Mouse (Mus musculus) liver, embryonic 11.5 days (tissue): ENCODE data around the gene Tnfaip3. TPM values are rescaled to one million over a fixed set of nuclear protein-coding genes. Genes with fewer than 3 reads are reported as not detected.

Source experiments
- ATAC-seq: fragments of 200-750 bp; cut with Nextera tagmentation; replicated peaks from 2 replicates; pipeline ENCODE4 v1.8.0; 2017; ENCODE audit warnings: moderate number of reproducible peaks, mild to moderate bottlenecking, moderate TSS enrichment, moderate library complexity; ENCODE audit not compliant: low FRiP score
- DNase-seq: peaks from one replicate; pipeline ENCODE4 v3.0.0-alpha.2; 2017; ENCODE audit warnings: low spot score
- H3K27ac ChIP-seq: fragments of 300-500 bp; sonication (generic); 2 replicates; pipeline ENCODE4 v1.5.1; 2014; ENCODE audit warnings: mild to moderate bottlenecking, low read depth, low read length, control low read depth
- H3K27me3 ChIP-seq: fragments of 300-500 bp; sonication (generic); replicated peaks from 2 replicates; pipeline ENCODE4 v1.6.1; 2014; ENCODE audit warnings: low read length, mixed read lengths; ENCODE audit not compliant: control insufficient read depth, insufficient read depth
- H3K36me3 ChIP-seq: fragments of 300-500 bp; sonication (generic); 2 replicates; pipeline ENCODE4 v1.6.1; 2014; ENCODE audit warnings: mild to moderate bottlenecking, low read length, moderate library complexity, mixed read lengths; ENCODE audit not compliant: control insufficient read depth, insufficient read depth
- H3K4me1 ChIP-seq: fragments of 300-500 bp; sonication (generic); replicated peaks from 2 replicates; pipeline ENCODE4 v1.6.1; 2014; ENCODE audit warnings: low read length, mixed read lengths; ENCODE audit not compliant: control insufficient read depth, insufficient read depth
- H3K4me2 ChIP-seq: fragments of 300-500 bp; sonication (generic); 2 replicates; pipeline ENCODE4 v1.6.1; 2014; ENCODE audit warnings: mild to moderate bottlenecking, control low read depth, moderate library complexity
- H3K4me3 ChIP-seq: fragments of 300-500 bp; sonication (generic); 2 replicates; pipeline ENCODE4 v1.5.1; 2014; ENCODE audit warnings: low read depth, low read length, control low read depth
- H3K9ac ChIP-seq: fragments of 300-500 bp; sonication (generic); 2 replicates; pipeline ENCODE4 v1.6.1; 2014; ENCODE audit warnings: low read depth, low read length, control low read depth
- H3K9me3 ChIP-seq: fragments of 300-500 bp; sonication (generic); 2 replicates; pipeline ENCODE4 v1.6.1; 2016; ENCODE audit warnings: low read length, inconsistent platforms, mixed read lengths; ENCODE audit not compliant: control insufficient read depth
- WGBS: fragments of 180-500 bp; shearing (Covaris S2); extraction: QIAGEN DNeasy Blood & Tissue Kit; methylation state at CpG from one replicate; pipeline ENCODE4 v1.1.7; 2014; 5-methylcytosine and 5-hydroxymethylcytosine counted together
- polyA plus RNA-seq: library from polyadenylated mRNA; unstranded; fragments of >200 nt; fragmentation: Nextera tagmentation; extraction: Ambion mirVana; gene quantifications from 2 replicates; pipeline ENCODE4 v1.2.1, GENCODE M21; 2014

The Tnfaip3 gene
- polyA plus RNA-seq, 1 experiment from 2014 or later: 0.81 TPM

- H3K27me3 ChIP-seq: no peaks in the 10 kb centered on the region
- H3K36me3 ChIP-seq: no peaks in the 10 kb centered on the region
- no peak overlapping the region for H3K4me2 ChIP-seq
- H3K4me3 ChIP-seq: no peak overlapping the region
- no peak overlapping the region for H3K27ac ChIP-seq
- no peak overlapping the region for H3K9ac ChIP-seq
- H3K4me1 ChIP-seq: no peaks in the 10 kb centered on the region
- ATAC-seq (no peak), DNase-seq (no peak)
- H3K9me3 ChIP-seq: no peaks in the 10 kb centered on the region
- WGBS: 52% methylated on average over 14 of the region's 14 CpGs
These were observed 55.5 kb downstream of the Tnfaip3 start for GRCm38 (mm10) chr10:18959777-18960492.

GRCm38 (mm10) chr10:18953706-18954071 is 61.8 kb downstream of the Tnfaip3 start:
- H3K4me1 ChIP-seq: no peaks in the 10 kb centered on the region
- no peak overlapping the region for H3K4me2 ChIP-seq
- 13% methylated on average over 1 of the region's 1 CpGs for WGBS
- H3K4me3 ChIP-seq: no peak overlapping the region
- no peak for DNase-seq
- H3K9ac ChIP-seq: no peak overlapping the region
- ATAC-seq: no peak
- no peaks in the 10 kb centered on the region for H3K9me3 ChIP-seq
- no peak overlapping the region for H3K27ac ChIP-seq
- H3K36me3 ChIP-seq: no peaks in the 10 kb centered on the region
- no peaks in the 10 kb centered on the region for H3K27me3 ChIP-seq

- Histone ChIP-seq H3K36me3 (no peaks in the 10 kb centered on the region), H3K27ac (no peak overlapping the region), H3K9me3 (no peaks in the 10 kb centered on the region), H3K9ac (no peak overlapping the region), H3K27me3 (no peaks in the 10 kb centered on the region), H3K4me2 (no peak overlapping the region), H3K4me3 (no peak overlapping the region), H3K4me1 (no peaks in the 10 kb centered on the region)
- no peak for ATAC-seq
- DNase-seq: no peak
These were observed 62.3 kb downstream of the Tnfaip3 start for GRCm38 (mm10) chr10:18953011-18953705.

Other genes with a start within 250 kb of the Tnfaip3 start
- gene Gm4922, start 228.9 kb downstream of the Tnfaip3 start, polyA plus RNA-seq: not detected in 2 replicates
- gene Perp, start 170.6 kb downstream of the Tnfaip3 start, polyA plus RNA-seq: 10.4 and 11.6 TPM in 2 replicates